Mouse (Mus musculus) brain, adult 2 months (tissue): Measurements from ENCODE around the gene Msmp.
A peak's percentile ranks its signal among the peaks of the same experiment; 100 is the strongest.
"Not testable (repeated sequence)": the region's sequence is repeated elsewhere in the genome, so short reads cannot be mapped to it uniquely, and the experiment has no call there.

Experiments
- DNase-seq: peaks from one replicate; pipeline ENCODE4 v3.0.0; 2011; ENCODE audit warnings: low read depth, low spot score

The Msmp gene

DNA sequence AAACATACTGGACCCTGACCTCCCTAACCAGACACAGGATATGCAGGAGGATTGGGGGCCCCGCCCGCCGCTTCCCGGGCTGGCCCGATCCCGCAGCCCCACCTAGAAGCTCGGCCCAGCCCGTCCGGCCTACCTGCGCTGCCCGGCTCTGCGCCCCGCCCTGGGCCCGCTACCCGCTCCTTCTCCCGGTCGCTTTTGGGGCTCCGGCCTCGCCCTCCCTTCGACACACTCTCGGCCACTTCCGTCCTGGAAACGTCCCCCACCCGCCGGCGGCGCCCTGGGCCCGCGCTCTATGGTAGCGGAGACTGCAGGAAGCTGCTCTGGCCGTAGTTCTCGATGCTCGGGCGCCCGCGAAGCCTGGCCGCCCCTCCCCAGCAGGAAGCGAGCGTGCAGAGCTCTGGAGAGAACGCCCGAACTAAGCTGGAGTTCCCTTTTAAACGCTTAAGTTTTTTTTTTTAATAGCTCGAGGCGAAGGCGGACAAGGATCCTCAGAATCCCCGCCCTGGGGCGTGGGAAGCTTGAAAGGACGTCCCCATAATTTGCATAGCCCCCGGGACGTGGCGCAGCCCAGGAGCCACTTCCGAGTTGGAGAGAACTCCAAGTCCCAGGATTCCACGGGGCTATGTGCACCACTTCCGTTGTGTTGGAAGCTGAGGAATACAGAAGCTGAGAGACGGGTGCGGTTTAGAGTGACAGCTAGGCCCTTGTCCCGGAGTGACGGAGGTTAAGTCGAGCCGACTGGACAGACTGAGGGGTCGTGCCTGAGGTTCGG is 22.1 kb downstream of the Msmp start, which contains the start of the genes Creb3 and Tln1:
Gene Creb3, plus strand, starts transcription at position 336 of the 772 bp plus-strand sequence.
Gene Tln1, minus strand, starts transcription at position 695 of the 772 bp plus-strand sequence.
- peak; percentile 99 for DNase-seq

DNA sequence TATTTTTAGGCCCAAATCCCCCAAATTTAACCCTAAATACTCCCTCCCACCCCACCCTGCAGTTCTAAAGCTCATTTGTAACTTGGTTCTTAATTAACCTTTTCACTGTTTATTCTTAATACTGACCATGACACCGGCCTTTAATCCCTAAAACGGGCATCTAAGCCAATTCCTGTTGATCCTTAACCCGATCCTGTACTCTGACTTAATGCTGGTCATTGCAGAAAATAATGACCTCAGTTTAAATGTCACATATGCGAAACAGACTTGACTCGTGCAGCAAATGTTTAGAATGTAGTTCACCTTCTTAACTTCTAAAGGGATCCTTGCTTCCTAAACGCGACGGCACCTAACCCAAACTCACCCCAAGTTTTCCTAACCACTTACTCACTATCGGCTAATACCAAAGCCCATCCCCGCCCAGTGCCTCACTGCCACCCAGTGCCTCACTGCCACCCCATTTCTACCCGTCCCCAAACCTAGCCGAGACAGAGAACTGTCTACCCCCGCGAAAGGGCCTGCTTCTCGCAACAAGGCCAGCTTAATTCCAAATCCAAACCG is 22.8 kb downstream of the Msmp start:
- DNase-seq: no peak

DNA sequence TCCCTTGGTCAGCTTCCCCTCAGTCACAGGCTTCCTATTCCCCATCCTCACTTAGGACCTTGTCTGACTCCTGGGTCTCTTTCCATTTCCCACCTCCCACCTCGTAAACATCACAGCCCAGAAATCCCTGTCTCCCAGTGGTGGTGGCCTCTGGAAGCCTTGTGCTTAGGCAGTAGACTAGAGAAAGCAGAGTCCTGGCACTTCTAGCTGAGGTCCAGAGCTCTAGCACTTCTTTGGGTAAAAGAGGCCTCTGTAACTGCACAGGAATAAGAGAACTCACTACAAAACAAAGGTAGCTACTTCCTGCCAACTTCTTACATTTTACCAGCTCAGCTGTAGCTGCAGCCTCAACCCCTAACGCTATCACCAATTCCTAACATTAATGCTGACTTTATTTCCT is 23.3 kb downstream of the Msmp start:
- no peak for DNase-seq

DNA sequence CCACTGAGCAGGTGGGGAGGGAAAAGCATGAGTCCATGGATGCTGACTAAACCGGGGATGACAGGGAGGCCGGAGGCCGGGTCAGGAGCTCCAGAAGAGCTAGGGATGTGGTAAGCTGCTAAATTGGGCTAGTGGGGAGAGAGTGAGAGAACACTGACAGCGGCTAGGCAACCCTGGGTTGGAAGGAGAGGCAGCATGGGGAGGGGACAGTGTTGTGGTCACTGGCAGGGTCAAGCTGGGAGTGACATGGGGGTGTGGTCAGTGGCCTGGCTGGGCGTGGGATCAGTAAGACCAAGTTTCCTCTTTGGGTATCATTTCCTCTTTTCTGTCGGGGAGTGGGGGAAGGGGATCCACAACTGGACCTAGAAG is 24.1 kb downstream of the Msmp start:
- no peak for DNase-seq

DNA sequence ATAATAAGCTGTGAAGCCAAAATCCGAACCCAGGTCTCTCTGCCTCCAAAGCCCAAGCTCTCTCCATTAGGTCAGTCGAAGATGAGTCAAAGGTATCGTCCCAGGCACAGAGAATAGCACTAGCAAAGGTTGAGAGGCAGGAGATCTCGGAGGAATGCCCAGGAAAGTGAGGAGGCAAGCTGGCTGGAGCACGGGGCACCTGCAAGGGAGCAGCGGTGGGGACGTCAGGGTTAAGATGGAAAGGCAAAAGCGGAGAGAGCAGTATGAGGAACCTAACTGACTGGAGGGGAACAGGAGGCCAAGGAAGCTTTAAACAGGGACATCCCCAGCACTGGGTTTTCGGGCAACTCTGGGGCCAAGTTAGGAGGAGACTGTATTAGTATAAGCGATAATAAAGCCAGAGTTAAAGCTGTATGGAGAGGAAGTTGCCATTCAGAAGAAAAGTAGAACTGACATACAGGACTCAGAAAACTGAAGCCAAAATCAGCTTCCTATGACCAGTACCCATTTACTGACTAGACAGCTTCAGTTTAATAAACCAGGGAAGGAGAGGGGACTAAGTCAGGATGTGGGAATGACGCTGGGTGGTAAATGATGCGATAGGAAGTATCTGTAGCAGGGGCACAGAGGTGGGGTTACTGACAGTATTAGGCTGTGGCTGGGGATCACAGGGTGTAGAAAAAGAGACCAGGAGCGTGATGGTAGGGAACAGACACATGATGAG is 24.6 kb downstream of the Msmp start:
- no peak for DNase-seq

DNA sequence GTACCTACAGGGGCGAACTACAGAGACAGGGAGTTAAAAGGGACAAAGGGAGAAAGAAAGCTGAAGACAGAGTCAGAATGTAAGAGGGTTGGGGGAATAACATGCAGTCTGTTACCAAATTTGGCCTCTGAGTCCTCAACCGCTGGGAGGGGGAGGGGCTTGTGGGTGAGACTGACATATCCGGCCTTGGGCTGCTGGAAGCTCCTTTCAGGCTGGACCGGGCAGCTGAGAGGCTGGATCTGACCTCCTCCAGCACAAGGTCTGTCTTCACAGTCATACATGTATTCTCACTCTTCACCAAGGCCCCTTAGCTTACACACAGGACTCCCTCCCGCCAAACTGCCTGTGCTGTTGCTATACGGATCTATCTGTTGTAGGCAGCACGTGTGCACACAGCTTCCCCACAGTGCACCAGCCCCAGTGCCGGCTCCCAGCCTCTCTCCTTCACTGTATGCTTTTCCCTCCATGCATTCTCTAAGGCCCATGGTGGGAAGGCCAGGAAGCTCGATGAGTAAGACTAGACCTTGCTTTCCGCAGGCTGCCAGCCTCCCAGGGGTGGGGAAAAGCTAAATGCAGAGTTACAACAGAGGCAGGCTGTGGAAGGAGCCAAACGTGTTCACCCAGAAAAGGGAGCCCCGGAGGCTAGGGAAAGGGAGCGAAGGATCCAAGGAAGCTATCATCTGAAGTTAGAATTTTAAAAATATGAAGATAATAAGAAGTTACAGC is 25.5 kb downstream of the Msmp start:
- DNase-seq: peak; percentile 53

DNA sequence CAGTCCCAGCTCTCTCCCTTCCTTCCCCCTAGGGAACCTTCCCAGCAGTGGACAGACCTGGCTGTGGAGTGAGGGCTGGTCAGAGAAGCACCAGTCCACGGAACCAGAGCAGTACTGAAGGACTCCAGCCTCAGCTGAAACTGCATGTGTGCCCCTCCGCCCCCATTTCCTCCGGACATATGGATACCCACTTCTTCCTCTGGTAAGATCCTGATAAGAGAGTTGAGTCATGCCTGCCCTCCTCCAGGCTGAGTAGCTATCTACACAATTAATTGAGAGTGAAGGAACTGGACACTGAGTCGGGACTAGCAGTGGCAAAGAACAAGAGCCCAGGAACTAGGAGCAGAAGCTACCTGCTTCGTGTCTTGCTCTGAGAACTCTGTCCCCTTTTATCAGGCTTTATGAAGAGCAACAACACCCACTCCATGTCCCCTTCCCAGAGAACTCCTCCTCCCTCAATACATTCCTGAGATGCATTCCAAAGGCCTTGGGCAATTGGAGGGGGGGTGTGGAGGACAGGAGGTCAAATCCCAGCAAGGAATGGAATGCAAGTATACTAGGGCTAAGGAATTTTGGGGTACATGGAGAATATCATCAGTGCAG is 26.2 kb downstream of the Msmp start:
- no peak for DNase-seq

DNA sequence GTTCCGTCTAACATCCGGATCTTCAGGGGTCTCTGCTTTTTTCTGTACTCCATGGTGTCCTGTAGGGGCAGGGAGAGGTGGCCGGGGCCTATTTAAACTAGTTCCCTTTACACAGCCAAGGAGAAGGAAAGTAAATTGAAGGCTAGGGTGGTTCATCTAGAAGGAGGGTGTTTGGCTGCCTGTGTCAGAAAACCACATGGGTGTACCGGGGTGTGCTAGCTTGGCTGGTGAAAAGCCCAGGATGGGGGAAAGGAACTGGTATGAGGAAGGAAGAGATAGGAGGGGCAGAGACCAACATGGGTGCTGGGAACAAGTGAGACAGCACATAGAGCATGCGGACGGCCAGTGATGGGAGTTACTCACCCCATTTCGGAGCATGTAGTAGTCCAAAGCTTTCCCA is 28.4 kb downstream of the Msmp start:
- no peak for DNase-seq

DNA sequence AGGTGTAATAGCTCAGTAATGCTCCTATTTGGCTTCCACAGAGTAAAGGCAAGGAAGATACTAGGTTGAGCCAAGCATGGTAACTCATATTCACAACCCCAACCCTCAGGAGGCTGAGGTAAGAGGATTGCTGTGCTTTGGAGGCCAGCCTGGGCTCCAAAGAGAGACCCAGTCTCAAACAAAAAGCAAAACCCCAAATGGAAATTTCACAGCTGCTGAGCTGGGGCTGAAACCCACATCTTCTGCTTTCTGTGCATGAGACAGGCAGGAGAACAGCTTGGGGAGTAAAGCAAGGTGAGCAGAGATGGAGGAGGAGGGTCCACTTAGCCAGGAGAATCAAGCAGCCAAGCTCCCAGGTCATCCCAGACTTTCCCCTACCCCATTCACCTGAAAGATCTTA is 30.4 kb downstream of the Msmp start:
- no peak for DNase-seq

DNA sequence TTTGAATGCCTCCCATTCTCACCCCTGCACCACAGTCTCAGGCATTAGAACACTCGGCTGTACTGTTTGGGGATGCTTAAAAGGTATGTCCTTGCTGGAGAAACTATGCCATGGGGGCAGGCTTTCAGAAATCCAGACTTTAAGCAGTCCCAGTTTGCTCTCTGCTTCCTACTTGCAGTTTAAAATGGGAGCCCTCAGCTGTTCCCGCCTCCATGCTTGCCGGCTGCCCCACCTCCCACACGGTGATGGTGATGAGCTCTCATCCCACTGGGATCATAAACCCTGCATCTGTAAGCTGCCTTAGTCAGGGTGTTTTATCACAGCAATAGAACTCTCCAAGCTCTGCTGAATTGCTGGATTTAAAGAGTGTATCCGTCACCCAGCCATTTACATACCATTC is 31.9 kb downstream of the Msmp start:
- DNase-seq: peak; percentile 83

DNA sequence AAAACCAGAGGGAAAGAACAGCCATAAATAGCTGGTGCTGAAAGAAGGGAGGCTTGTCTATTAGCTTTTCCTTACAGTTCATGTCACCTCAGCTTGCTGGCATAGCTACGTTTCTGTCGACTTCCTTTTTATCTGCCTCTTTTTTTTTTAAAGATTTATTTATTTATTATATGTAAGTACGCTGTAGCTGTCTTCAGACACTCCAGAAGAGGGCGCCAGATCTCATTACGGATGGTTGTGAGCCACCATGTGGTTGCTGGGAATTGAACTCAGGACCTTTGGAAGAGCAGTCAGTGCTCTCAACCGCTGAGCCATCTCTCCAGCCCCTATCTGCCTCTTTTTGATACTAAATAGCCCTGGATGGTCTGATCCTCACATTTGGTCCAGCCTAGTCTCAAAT is 32.4 kb downstream of the Msmp start:
- not testable (repeated sequence) for DNase-seq

DNA sequence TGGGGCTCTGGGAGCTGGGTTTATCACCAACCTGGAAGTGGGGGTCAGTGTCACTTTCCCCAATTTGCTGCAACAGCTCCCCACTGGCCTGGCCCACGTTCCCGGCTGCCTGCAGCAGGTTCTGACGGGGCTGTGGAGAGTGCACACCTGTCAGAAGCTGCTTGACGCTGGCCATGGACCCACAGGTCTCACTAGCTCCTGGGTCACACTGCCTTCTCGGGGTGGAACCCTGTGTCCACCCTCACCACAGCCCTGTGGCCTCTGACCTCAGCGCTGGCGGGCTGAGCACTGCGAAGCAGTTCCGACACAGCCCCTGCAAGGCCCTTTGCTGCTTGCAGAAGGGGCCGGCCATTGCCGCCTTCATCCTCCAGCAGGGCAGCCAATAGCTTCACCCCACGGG is 35.2 kb downstream of the Msmp start:
- DNase-seq: no peak

DNA sequence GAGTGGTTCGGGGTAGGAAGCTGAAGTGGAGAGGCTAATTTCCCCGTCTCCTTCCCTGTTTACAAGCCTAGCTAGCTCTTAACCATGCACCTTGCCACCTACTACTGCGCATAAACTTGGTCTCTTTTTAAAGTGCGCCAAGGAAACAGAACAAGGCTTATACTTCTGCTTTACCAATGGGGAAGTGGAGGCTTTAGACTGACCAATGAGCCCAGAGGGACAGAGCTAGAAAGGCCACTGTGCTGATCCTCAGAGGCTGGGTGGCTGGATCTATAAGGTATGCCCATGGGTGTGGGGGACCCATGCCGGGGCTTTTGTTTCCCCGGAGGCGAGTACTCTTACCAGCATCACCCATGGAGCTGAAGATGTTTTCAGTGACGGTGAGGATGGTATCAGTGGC is 37.1 kb downstream of the Msmp start:
- no peak for DNase-seq

DNA sequence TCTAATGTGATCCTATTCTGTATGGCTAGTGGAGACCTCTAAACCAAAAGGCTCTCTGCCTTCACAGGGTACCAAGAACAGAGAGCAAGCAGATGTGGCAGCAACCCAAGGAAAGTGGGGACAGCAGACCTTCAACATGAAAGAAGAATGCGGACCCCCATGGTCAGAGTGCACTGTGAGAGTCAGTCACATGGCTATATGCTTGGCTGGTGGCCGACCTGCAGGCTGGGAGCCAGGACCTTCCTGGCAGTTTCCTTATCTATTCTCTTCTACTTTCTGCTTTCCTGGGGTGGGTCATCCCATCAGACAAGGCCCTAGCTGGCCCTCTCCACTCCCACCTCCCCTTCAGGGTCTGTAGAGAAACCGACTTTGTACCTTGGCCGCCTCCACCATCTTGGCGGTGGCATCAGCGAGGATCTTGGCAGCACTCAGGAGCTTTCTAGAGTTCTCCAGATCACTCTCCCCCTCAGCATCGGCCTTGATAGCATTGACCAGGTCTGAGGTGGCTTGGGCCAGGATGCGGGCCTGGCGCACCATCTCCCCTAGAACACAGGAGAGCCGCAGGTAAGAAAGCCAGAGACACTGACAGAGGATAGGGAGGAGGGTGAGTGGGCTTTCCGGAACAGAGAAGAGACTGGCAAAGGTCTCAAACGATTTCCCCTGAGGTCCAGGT is 37.8 kb downstream of the Msmp start:
- no peak for DNase-seq

DNA sequence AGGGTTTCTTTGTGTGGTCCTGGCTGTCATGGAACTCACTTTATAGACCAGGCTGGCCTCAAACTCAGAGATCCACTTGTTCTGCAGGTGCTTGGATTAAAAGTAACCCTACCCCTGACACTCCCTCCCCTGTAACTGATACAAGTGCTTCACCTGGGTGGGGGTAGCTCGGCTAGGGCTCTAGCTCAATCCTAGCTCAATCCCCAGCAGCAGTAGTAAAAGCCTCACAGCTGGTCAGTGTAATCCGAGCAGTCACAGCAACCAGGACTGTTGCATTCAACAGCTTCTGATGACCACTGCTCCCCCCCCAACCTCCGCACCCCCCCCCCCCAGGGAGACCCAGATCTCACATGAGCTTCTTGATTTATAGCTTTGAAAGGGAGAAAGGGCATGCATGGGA is 42.2 kb downstream of the Msmp start:
- DNase-seq: no peak

DNA sequence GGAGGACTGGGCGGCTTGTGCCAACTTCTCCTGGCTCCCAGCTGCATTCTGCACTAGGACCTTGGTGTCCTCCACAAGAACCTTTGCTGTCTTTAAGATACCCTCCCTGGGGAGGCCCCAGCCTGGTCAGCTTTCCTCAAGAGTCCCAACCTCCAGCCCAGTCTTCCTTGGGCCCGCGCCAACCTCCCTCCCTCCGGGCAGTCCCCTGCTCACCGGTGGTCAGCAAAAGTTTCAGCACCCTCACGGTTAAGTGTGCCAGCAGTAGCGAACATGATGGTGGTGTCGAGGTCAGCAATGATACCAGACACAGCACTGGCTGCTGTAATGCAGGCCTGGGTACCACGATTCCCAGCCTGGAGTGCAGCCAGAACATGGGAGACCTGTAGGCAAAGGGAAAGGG is 48.3 kb downstream of the Msmp start:
- no peak for DNase-seq

DNA sequence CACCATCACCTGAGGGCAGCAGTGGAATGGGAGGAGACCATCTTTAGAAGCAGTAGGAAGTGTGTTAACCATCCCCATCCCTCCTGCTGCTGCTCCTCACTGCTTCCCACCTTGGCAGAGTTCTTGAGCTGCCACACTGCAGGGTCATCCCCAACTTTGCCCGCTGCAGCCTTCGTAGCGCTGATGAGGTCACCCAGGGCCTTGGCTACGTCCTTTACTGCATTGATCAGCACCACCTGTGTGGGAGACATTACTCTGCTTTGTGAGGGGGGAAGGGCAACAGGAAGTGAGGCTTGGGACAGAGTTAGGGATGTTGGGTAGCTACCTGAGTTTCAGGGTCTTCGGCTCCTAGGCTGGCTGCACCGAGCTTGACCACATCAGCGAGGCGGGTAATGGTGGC is 48.7 kb downstream of the Msmp start:
- DNase-seq: no peak

DNA sequence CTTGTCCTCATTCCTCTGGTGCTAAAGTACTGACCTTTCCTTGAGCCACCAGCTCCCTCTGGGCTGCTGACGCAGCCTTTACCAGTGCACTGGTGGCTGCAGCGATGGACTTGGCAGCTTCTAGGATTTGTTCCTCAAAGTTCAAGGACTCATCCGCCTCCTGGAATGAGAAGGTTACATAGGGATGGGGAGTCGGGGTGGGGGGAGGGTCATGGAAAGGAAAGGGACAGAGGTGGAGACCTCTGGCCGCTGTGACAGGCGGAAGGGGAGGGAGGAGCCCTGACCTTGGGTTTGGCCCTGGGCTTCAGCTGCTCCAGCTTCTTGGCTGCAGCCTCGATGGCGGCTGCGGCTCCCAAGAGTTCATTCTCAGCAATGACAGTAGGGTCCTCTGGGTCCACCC is 51.0 kb downstream of the Msmp start:
- no peak for DNase-seq
